In the genomic region with DNA sequence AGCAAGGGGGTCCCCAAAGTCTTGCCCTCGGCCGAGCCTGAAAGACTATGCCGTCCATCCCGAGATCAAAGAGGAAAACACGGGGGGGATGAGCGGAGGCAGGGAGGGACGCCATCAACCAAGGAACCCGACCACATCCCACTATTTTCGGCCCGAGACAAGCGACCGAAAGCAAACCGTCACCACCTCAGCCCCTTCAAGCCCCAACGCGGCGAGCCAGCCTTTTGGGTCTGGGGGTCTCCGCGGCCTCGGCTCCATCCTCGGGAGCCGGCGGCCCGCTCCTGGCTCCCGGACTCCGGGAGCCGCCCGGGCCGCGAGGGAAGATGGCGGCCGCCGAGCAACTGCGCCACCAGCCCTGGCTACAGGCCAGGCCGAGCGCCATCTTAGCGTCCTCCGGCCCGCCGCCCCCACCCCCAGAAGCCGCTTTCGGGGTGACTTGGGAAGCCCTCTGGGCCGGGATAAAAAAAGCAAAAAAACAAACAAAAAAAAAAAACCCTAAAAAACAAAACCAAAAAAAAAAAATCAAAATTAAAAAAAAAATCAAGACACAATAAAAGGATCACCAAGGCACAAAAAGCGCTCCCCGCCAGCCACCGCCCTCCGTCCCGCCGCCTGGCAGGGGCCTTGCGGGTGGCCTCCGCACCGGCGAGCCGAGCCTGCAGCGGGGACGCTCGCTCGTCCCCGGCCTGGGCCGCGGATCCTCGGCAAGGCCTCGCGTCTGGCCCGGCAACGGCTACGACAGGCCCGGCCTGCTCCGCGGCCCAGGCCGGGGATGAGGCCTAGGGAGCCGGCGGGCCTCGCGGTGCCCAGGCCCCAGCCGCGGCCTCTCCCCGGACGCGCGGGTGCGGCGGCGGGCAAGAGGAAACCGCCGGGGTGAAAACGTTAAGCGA, we compare ENCODE assay signal across 9 mouse cellular contexts. TPM values are rescaled to one million over a fixed set of nuclear protein-coding genes. Genes with fewer than 3 reads are reported as not detected.
DNase-seq lines count a peak whose midpoint lies in the region; ATAC-seq and TF ChIP-seq lines count a peak whose summit lies in the region.
"Had no signal": no experiment of that assay in that cellular context is flagged by ENCODE, and none has a peak within 500 bp of the region (broad histone marks: within the 10 kb centered on the region; RNA-seq: fewer than 3 reads in every experiment).

No protein-coding gene starts in this region.

- WGBS in hindbrain, embryonic 12.5 days, result under 1% methylated on average over 85 of the region's 87 CpGs

- H3K4me2 ChIP-seq in hindbrain, embryonic 12.5 days (replicated peaks), result peak overlapping the region; percentile 63

- no peak for TF ChIP-seq EP300 in MEL (IDR thresholded peaks at IDR 0.05; ENCODE audit: low read depth in 1 of 2, low read length in 2 of 2)

- peak; percentile 82 for DNase-seq in MEL (ENCODE audit: low read depth, low spot score)
- peak; percentile 82 for DNase-seq in cerebellum, adult 8-10 months
- DNase-seq in left cerebral cortex, adult 11 months (ENCODE audit: low spot score), result peak; percentile 62
- peak; percentile 85 for DNase-seq in lung, postnatal 36 days
- peak; percentile 85 for DNase-seq in retina, postnatal 1 day
- peak; percentile 85 for DNase-seq in thymus, postnatal 4 days

- peaks cover 34% of the 10 kb centered on the region for H3K79me2 ChIP-seq in MEL (ENCODE audit: control insufficient read depth, insufficient read depth, low read length, poor library complexity)

- no peak for TF ChIP-seq CTCF in MEL (IDR thresholded peaks at IDR 0.05 in 2 of 3, conservative IDR thresholded peaks at IDR 0.05 in 1 of 3; ENCODE audit: control insufficient read depth in 1 of 3, insufficient read depth in 1 of 3, low read depth in 2 of 3, low read length in 3 of 3, poor library complexity in 1 of 3, severe bottlenecking in 1 of 3)

- H3K9me3 ChIP-seq in MEL (replicated peaks; ENCODE audit: insufficient read depth, low read length), result no peaks in the 10 kb centered on the region
- no peaks in the 10 kb centered on the region for H3K9me3 ChIP-seq in hindbrain, embryonic 12.5 days (replicated peaks)

- peak; percentile 28 to 65; a peak in 3 of 4 replicates for TF ChIP-seq POLR2A in MEL (IDR thresholded peaks at IDR 0.05; ENCODE audit: control insufficient read depth in 1 of 2, insufficient read depth in 1 of 2, low read depth in 1 of 2, low read length in 2 of 2, poor library complexity in 1 of 2)

- H3K9ac ChIP-seq in MEL (ENCODE audit: control insufficient read depth, low read depth, low read length, poor library complexity, severe bottlenecking), result peak overlapping the region; percentile 100
- peak overlapping the region; percentile 100 for H3K9ac ChIP-seq in hindbrain, embryonic 12.5 days

- H3K4me1 ChIP-seq in MEL (ENCODE audit: control insufficient read depth in 1 of 2, insufficient read depth in 2 of 2, low read length in 2 of 2), result peaks cover 3 to 17% of the 10 kb centered on the region in 2 experiments
- peaks cover 29% of the 10 kb centered on the region for H3K4me1 ChIP-seq in hindbrain, embryonic 12.5 days

- no peak for TF ChIP-seq RAD21 in MEL (IDR thresholded peaks at IDR 0.05; ENCODE audit: low read depth, low read length)

- peak overlapping the region; percentile 95 to 96 for H3K4me3 ChIP-seq in MEL (ENCODE audit: control insufficient read depth in 1 of 2, insufficient read depth in 1 of 2, low read depth in 2 of 2, low read length in 2 of 2)
- H3K4me3 ChIP-seq in hindbrain, embryonic 12.5 days, result peak overlapping the region; percentile 99

- H3K36me3 ChIP-seq in MEL (ENCODE audit: control insufficient read depth in 1 of 2, insufficient read depth in 2 of 2, low read length in 2 of 2), result peaks cover 0 to 21% of the 10 kb centered on the region in 2 experiments; a peak in 2 of 4 replicates
- no peaks in the 10 kb centered on the region for H3K36me3 ChIP-seq in hindbrain, embryonic 12.5 days

- peak overlapping the region; percentile 99 for H3K27ac ChIP-seq in MEL (ENCODE audit: control insufficient read depth, low read depth, low read length)
- peak overlapping the region; percentile 100 for H3K27ac ChIP-seq in hindbrain, embryonic 12.5 days

- no peaks in the 10 kb centered on the region for H3K27me3 ChIP-seq in MEL (ENCODE audit: control insufficient read depth in 1 of 2, insufficient read depth in 2 of 2, low read length in 2 of 2)
- H3K27me3 ChIP-seq in hindbrain, embryonic 12.5 days, result no peaks in the 10 kb centered on the region

- peak; percentile 25; the same call in 1 of the 2 replicates for ATAC-seq in frontal cortex, adult (ENCODE audit: low TSS enrichment)
- ATAC-seq in hindbrain, embryonic 12.5 days (ENCODE audit: low FRiP score), result peak; percentile 26

TF ChIP-seq in MEL, 35 proteins besides CTCF, POLR2A, EP300 and RAD21:
- no peak for TF ChIP-seq MEF2A (IDR thresholded peaks at IDR 0.05; ENCODE audit: extremely low read depth, insufficient replicate concordance, low read depth, low read length, poor library complexity, severe bottlenecking)
- TF ChIP-seq TBP (IDR thresholded peaks at IDR 0.05; ENCODE audit: low read depth, low read length), result peak; percentile 51; the same call in 1 of the 2 replicates
- TF ChIP-seq USF2 (IDR thresholded peaks at IDR 0.05; ENCODE audit: borderline replicate concordance in 1 of 2, insufficient read depth in 1 of 2, low read depth in 1 of 2, low read length in 2 of 2), result no peak
- TF ChIP-seq TCF12 (IDR thresholded peaks at IDR 0.05; ENCODE audit: low read depth, low read length), result peak; percentile 46; the same call in 1 of the 2 replicates
- no peak; the same call in 1 of the 2 replicates for TF ChIP-seq ZMIZ1 (IDR thresholded peaks at IDR 0.05; ENCODE audit: low read depth, low read length)
- no peak for TF ChIP-seq GATA1 (IDR thresholded peaks at IDR 0.05; ENCODE audit: low read depth, low read length)
- no peak for TF ChIP-seq ZC3H11A (IDR thresholded peaks at IDR 0.05; ENCODE audit: low read depth, low read length)
- TF ChIP-seq POLR2AphosphoS2 (IDR thresholded peaks at IDR 0.05; ENCODE audit: low read length), result 0 out of 2 replicates have a peak, but pooled peaks have one; percentile 29
- no peak for TF ChIP-seq MYC (IDR thresholded peaks at IDR 0.05; ENCODE audit: low read depth, low read length)
- peak; percentile 56; the same call in 1 of the 2 replicates for TF ChIP-seq NELFE (IDR thresholded peaks at IDR 0.05; ENCODE audit: low read depth, low read length)
- TF ChIP-seq UBTF (IDR thresholded peaks at IDR 0.05; ENCODE audit: borderline replicate concordance, insufficient read depth, low read depth, low read length), result peak; percentile 82; the same call in 1 of the 2 replicates
- peak; percentile 63 for TF ChIP-seq HCFC1 (IDR thresholded peaks at IDR 0.05; ENCODE audit: low read depth, low read length)
- peak; percentile 68 for TF ChIP-seq CHD1 (IDR thresholded peaks at IDR 0.05; ENCODE audit: low read depth, low read length)
- 0 out of 2 replicates have a peak, but pooled peaks have one; percentile 5 for TF ChIP-seq ZNF384 (IDR thresholded peaks at IDR 0.05; ENCODE audit: low read depth, low read length)
- TF ChIP-seq MAZ (IDR thresholded peaks at IDR 0.05; ENCODE audit: low read depth, low read length), result no peak
- no peak for TF ChIP-seq SIN3A (IDR thresholded peaks at IDR 0.05; ENCODE audit: low read length)
- no peak for TF ChIP-seq ETS1 (IDR thresholded peaks at IDR 0.05; ENCODE audit: low read depth, low read length)

RNA-seq across cellular contexts. Expression of a gene that starts 1.6 kb away (rescaled TPM):
- 3.7 and 5.8 TPM in 2 replicates for total RNA-seq in MEL (2012; rRNA removed)
- 1 to 10 TPM in 1 of 2 experiments, not detected in 1; 6.9 TPM for polyA plus RNA-seq in MEL (2012; ENCODE audit: insufficient read depth in 1 of 2, insufficient read length in 2 of 2, low read depth in 1 of 2, low replicate concordance in 2 of 2, missing spikeins in 1 of 2)
- polyA plus RNA-seq in hindbrain, embryonic 12.5 days (2016; fragmentation: Nextera tagmentation; extraction: Ambion mirVana), result 7.6 and 8.1 TPM in 2 replicates

RNA-seq across cellular contexts. Expression of a gene that starts 33.8 kb away (rescaled TPM):
- total RNA-seq in MEL (2012; rRNA removed), result 23.6 and 31.8 TPM in 2 replicates
- 10 to 100 TPM in 1 of 2 experiments, not detected in 1; 19.3 TPM for polyA plus RNA-seq in MEL (2012; ENCODE audit: insufficient read depth in 1 of 2, insufficient read length in 2 of 2, low read depth in 1 of 2, low replicate concordance in 2 of 2, missing spikeins in 1 of 2)
- polyA plus RNA-seq in hindbrain, embryonic 12.5 days (2016; fragmentation: Nextera tagmentation; extraction: Ambion mirVana), result 74.5 and 82.9 TPM in 2 replicates

RNA-seq across cellular contexts. Expression of a gene that starts 53.5 kb away (rescaled TPM):
- total RNA-seq in MEL (2012; rRNA removed), result not detected in 2 replicates
- polyA plus RNA-seq in MEL (2012; ENCODE audit: insufficient read depth in 1 of 2, insufficient read length in 2 of 2, low read depth in 1 of 2, low replicate concordance in 2 of 2, missing spikeins in 1 of 2), result not detected
- polyA plus RNA-seq in hindbrain, embryonic 12.5 days (2016; fragmentation: Nextera tagmentation; extraction: Ambion mirVana), result not detected in 2 replicates
- polyA plus RNA-seq: gonadal fat pad, adult 2 months had no signal

Comparison
In these comparisons a context has a peak if more than half of its experiments do, and no peak if none do; other contexts are left out.
1. Peak in every context shown above with its lines: DNase-seq, ATAC-seq, H3K4me3 ChIP-seq and H3K27ac ChIP-seq.